Mouse (Mus musculus): ENCODE measurements around the gene Nbea. TPM values are rescaled to one million over a fixed set of nuclear protein-coding genes. Genes with fewer than 3 reads are reported as not detected.

Nbea gene
- total RNA-seq, 2 experiments from 2014 or later: 0.30 to 1.3 TPM

GRCm38 (mm10) chr3:55786835-55787486, 396.5 kb downstream of the Nbea start:
- ATAC-seq (replicated peaks; ENCODE audit: low FRiP score, poor library complexity, severe bottlenecking): no peak

DNA sequence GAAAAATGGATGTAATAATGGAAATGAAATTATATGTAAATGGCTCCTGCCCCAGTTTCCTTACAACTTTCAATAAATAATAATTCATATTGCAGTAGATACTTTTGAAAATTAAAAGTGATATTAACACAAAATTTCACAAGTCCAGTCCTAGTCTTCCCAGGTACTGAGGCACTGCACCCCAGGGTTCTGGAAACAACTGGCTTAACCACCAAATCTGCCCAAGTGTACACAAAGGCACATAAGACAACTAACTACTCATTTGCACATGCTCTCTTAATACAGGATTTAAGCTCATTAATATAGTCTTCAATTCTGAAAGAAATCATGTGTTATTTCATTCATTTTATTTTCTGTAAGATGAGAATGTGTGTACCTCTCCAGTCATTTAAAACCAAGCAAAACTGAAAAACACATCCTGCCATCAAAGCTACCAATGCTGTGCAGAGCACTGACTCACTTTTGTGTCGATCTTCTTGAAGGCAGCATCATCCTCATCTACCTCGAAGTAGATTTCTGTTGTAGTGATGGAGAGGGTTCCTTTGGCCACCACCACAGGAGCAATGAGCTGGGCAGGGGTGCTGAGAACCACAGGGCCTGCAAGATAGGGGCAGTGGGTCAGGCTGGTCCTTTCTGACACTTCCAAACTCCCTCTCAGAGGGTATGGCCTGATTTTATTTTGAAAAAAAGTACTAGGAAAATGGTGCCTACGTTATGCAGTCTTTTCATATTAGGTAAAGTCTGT, 397.3 kb downstream of the Nbea start:
- no peak for ATAC-seq (replicated peaks; ENCODE audit: low FRiP score, poor library complexity, severe bottlenecking)

- ATAC-seq (replicated peaks; ENCODE audit: low FRiP score, poor library complexity, severe bottlenecking): no peak
These were observed 398.1 kb downstream of the Nbea start for GRCm38 (mm10) chr3:55785266-55785980.

- ATAC-seq (replicated peaks; ENCODE audit: low FRiP score, poor library complexity, severe bottlenecking): no peak
These were observed 399.4 kb downstream of the Nbea start for GRCm38 (mm10) chr3:55784101-55784500.

DNA sequence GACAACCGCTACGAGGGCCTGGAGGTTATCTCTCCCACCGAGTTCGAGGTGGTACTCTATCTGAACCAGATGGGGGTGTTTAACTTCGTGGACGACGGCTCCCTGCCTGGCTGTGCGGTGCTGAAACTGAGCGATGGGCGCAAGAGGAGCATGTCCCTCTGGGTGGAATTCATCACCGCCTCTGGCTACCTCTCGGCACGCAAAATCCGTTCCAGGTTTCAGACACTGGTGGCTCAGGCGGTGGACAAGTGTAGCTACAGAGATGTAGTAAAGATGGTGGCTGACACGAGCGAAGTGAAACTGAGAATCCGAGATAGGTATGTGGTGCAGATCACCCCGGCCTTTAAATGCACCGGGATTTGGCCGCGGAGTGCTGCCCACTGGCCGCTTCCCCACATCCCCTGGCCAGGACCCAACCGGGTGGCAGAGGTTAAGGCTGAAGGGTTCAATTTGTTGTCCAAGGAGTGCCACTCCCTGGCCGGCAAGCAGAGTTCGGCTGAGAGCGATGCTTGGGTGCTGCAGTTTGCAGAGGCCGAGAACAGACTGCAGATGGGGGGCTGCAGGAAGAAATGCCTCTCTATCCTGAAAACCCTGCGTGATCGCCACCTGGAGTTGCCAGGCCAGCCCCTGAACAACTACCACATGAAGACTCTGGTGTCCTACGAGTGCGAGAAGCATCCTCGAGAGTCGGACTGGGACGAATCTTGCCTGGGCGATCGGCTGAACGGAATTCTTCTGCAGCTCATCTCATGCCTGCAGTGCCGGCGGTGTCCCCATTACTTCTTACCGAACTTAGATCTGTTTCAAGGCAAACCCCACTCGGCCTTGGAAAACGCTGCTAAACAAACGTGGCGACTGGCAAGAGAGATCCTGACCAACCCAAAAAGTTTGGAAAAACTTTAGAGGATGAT, 400.1 kb downstream of the Nbea start:
- ATAC-seq (replicated peaks; ENCODE audit: low FRiP score, poor library complexity, severe bottlenecking): no peak

- no peak for ATAC-seq (replicated peaks; ENCODE audit: low FRiP score, poor library complexity, severe bottlenecking)
These were observed 400.7 kb downstream of the Nbea start for GRCm38 (mm10) chr3:55782771-55783170.

DNA sequence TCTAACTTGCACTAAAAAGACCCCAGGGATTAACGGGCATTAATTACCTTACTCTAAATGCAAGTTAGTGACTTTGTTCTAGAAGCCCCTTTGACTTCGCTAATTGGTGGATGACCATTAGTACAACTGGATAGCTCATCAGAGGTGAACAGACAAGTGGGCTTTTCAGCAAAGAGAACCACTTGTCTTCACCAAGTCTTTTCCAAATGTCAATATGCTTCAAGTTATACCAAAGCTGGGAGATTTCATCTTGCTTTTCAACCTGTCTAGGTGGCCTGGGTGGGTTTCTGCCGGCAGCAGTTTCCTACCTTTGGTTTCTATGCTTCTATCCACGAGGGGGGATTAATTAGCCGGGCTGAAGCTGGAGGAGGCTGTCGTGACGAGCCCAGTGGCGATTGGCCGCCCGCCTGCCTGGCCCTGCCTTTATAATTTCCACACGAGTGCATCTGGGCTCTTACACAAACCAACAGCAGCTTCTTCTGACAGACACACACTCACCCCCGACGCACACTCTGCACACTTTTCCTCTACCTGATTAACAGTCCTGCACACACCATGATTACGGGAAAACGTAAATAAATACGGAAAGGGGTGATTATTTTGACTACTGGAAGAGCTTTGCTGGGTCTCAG, 401.3 kb downstream of the Nbea start, which contains the start of gene Mab21l1:
Gene Mab21l1, plus strand, starts transcription at position 455 of the 632 bp plus-strand sequence.
- no peak for ATAC-seq (replicated peaks; ENCODE audit: low FRiP score, poor library complexity, severe bottlenecking)

GRCm38 (mm10) chr3:55781429-55782055, 402.0 kb downstream of the Nbea start:
- no peak for ATAC-seq (replicated peaks; ENCODE audit: low FRiP score, poor library complexity, severe bottlenecking)

- ATAC-seq (replicated peaks; ENCODE audit: low FRiP score, poor library complexity, severe bottlenecking): no peak
These were observed 403.1 kb downstream of the Nbea start for GRCm38 (mm10) chr3:55780120-55781070.

DNA sequence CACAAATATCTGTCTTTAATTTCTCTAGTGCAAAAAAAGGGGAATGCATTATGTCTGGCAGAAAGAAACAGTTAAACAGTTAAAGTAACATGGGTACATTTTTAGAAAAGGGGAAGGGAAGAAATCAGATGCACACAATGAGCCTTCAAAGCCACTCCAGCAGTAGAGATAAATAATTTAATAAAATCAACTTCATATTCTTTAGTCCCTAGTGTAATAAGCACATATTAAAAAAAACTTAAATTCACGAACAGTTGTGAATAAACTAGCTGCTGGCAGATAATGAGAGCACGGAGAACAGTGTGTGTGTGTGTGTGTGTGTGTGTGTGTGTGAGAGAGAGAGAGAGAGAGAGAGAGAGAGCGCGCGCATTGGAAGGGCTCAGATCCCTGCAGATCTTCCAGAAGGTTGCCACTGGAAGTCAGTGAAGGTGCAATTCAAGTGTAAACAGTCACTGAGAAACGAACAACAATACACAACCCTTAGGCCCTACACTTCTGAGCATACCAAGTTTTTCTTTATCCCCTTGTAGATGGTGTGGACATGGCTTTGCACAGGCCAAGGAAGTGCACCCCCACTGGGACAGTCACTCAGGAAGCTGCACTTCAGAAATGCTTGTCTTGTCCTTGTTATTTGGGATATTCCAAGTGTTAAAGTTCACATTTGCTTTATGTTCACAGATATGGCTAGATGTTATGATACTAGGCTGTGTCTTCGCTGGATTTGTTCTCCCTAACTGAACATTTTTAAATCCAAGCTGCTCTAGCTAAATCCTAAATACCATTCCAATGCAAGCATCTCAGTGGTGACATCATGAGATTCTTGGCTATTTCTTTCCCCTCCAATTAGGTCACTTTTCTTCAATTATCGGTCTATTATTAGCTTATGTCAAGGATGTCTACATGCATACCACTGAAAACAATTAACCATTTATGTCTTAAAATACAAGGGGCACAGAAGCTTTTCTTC, 404.5 kb downstream of the Nbea start:
- ATAC-seq (replicated peaks; ENCODE audit: low FRiP score, poor library complexity, severe bottlenecking): no peak

GRCm38 (mm10) chr3:55777501-55777900, 406.0 kb downstream of the Nbea start:
- no peak for ATAC-seq (replicated peaks; ENCODE audit: low FRiP score, poor library complexity, severe bottlenecking)

- no peak for ATAC-seq (replicated peaks; ENCODE audit: low FRiP score, poor library complexity, severe bottlenecking)
These were observed 407.7 kb downstream of the Nbea start for GRCm38 (mm10) chr3:55775753-55776152.

DNA sequence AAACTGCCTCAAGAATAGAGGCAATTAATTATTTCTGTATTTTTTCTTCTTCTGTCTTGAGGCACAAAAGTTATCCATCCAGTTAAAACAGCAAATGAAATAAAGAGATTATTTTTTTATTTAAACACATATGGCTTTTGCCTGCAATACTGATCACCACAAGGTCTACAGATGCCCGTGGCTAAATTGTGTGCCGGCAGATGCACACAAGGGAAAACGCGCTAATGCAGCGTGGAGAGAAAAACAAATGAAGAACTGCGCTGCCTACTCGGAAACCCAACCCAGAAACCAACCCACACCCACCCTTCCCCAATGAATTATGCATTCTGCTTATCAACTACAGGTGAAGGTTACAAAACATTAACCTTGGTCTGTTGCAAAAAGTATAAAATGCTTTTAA, 408.3 kb downstream of the Nbea start:
- ATAC-seq (replicated peaks; ENCODE audit: low FRiP score, poor library complexity, severe bottlenecking): no peak

DNA sequence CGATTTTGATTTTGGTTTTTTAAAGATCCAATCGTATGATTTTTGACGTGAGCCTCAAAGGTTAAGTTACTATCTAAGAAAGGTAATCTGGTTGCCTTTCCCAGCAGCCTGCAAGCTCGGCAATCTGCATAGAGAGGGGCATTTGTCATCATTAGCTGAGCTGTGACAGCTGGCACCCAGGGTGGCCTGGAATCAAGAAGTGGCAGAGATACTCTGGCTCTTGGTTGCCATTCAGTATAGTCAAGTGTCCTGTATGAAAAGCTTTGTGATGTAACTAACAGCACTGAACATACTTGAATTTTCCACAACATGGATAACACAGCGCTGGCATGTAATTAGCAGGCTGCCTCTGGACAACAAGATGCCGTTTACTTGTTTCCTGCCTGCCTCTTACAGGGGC, 409.3 kb downstream of the Nbea start:
- no peak for ATAC-seq (replicated peaks; ENCODE audit: low FRiP score, poor library complexity, severe bottlenecking)

DNA sequence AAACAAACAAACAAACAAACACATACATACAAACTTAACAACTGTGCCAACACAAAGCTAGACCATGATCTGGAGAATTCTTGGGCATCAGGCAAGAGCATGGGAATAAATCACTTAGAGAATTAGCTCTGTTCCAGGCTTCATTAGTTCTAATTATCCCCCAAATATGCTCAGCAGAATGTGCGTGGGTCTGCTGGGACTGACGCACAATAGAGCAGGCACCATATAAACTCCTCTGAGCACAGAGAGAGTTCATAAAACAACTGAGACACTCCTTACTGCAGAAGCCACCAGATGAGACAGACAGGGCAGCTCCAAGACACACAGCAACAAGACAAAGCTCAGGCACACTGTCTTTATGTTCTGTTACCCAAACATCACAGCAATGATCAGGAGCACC, 414.2 kb downstream of the Nbea start:
- no peak for ATAC-seq (replicated peaks; ENCODE audit: low FRiP score, poor library complexity, severe bottlenecking)

GRCm38 (mm10) chr3:55768654-55769053, 414.8 kb downstream of the Nbea start:
- ATAC-seq (replicated peaks; ENCODE audit: low FRiP score, poor library complexity, severe bottlenecking): no peak

DNA sequence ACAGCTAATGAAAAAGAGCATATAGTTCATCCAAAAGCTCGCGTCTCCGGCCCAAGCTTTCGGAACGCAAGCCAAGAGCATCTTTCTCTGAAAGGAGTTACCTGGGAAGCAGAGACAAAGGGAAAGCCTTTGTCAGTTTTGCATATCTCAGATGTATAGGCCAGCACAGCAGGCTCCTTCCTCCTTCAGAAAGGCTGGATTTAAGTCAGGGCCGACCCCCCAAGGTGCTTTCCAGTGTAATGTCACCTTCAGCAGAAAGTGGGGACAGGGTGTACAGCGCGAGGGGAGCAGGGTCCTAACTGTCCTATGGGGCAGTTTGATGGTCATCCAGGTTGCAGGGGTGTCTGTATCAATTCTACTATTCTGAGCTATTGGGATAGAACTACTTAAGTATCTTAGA, 419.9 kb downstream of the Nbea start:
- no peak for ATAC-seq (replicated peaks; ENCODE audit: low FRiP score, poor library complexity, severe bottlenecking)
